Mouse (Mus musculus) ES-E14 (cell line): ENCODE results near the gene Dalrd3.

Experiments
- MAFK ChIP-seq: IDR thresholded peaks from 2 replicates; pipeline ENCODE4 v1.6.1; 2014; ENCODE audit warnings: mild to moderate bottlenecking, low read depth, low read length, inconsistent platforms; ENCODE audit not compliant: insufficient read depth
- ZNF384 ChIP-seq: IDR thresholded peaks from 2 replicates; pipeline ENCODE4 v1.6.1; 2012; ENCODE audit warnings: low read depth, low read length, inconsistent platforms

GRCm38 (mm10) chr9:108546875-108547274, 22.8 kb upstream of the Dalrd3 start:
- TF ChIP-seq ZNF384 (no peak), MAFK (no peak)
